Mouse (Mus musculus): ENCODE results near the gene Txn1.
A peak's percentile ranks its signal among the peaks of the same experiment; 100 is the strongest.

The Txn1 gene

GRCm38 (mm10) chr4:57956029-57956960 lies at the start of gene Txn1:
TSS of gene Txn1 (minus strand) at chr4:57956411.
- peak; percentile 97 for DNase-seq (ENCODE audit: low spot score)

- DNase-seq (ENCODE audit: low spot score), result no peak
These were observed 47.3 kb upstream of the Txn1 start for GRCm38 (mm10) chr4:58003501-58003900.

GRCm38 (mm10) chr4:57991425-57991824 lies 35.2 kb upstream of the Txn1 start:
- DNase-seq (ENCODE audit: low spot score), result no peak

- no peak for DNase-seq (ENCODE audit: low spot score)
These were observed 18.3 kb upstream of the Txn1 start for GRCm38 (mm10) chr4:57974400-57975117.

- DNase-seq (ENCODE audit: low spot score), result no peak
These were observed 17.5 kb upstream of the Txn1 start for GRCm38 (mm10) chr4:57973592-57974268.

GRCm38 (mm10) chr4:57970285-57970684 lies 14.1 kb upstream of the Txn1 start:
- no peak for DNase-seq (ENCODE audit: low spot score)

GRCm38 (mm10) chr4:57967195-57967594 lies 11.0 kb upstream of the Txn1 start:
- no peak for DNase-seq (ENCODE audit: low spot score)

- DNase-seq (ENCODE audit: low spot score), result no peak
These were observed 9.3 kb upstream of the Txn1 start for GRCm38 (mm10) chr4:57965516-57965915.

- no peak for DNase-seq (ENCODE audit: low spot score)
These were observed 7.9 kb upstream of the Txn1 start for GRCm38 (mm10) chr4:57964143-57964542.

- DNase-seq (ENCODE audit: low spot score), result no peak
These were observed 2.8 kb upstream of the Txn1 start for GRCm38 (mm10) chr4:57959056-57959455.

- no peak for DNase-seq (ENCODE audit: low spot score)
These were observed 1.9 kb upstream of the Txn1 start for GRCm38 (mm10) chr4:57958098-57958497.

GRCm38 (mm10) chr4:57957200-57958085 lies 1.2 kb upstream of the Txn1 start:
- no peak for DNase-seq (ENCODE audit: low spot score)

GRCm38 (mm10) chr4:57955544-57955958 lies 660 bp downstream of the Txn1 start:
- DNase-seq (ENCODE audit: low spot score), result peak; percentile 72

GRCm38 (mm10) chr4:57954991-57955390 lies 1.2 kb downstream of the Txn1 start:
- DNase-seq (ENCODE audit: low spot score), result no peak

- DNase-seq (ENCODE audit: low spot score), result peak; percentile 50
These were observed 1.6 kb downstream of the Txn1 start for GRCm38 (mm10) chr4:57954580-57954979.

GRCm38 (mm10) chr4:57953796-57954195 lies 2.4 kb downstream of the Txn1 start:
- no peak for DNase-seq (ENCODE audit: low spot score)

- DNase-seq (ENCODE audit: low spot score), result peak; percentile 48
These were observed 3.3 kb downstream of the Txn1 start for GRCm38 (mm10) chr4:57952891-57953290.

GRCm38 (mm10) chr4:57952416-57952815 lies 3.8 kb downstream of the Txn1 start:
- DNase-seq (ENCODE audit: low spot score), result no peak

- no peak for DNase-seq (ENCODE audit: low spot score)
These were observed 6.3 kb downstream of the Txn1 start for GRCm38 (mm10) chr4:57949866-57950265.

- no peak for DNase-seq (ENCODE audit: low spot score)
These were observed 8.7 kb downstream of the Txn1 start for GRCm38 (mm10) chr4:57947476-57947875.

GRCm38 (mm10) chr4:57947036-57947435 lies 9.2 kb downstream of the Txn1 start:
- DNase-seq (ENCODE audit: low spot score), result no peak

Data from adipocyte (in vitro differentiated cells).